Mouse (Mus musculus) hindbrain, embryonic 14.5 days (tissue): ENCODE results near the gene Tmem170b. TPM values are rescaled to one million over a fixed set of nuclear protein-coding genes. Genes with fewer than 3 reads are reported as not detected.

Experiments used
- ATAC-seq: fragments of 200-750 bp; cut with Nextera tagmentation; 2 replicates; pipeline ENCODE4 v1.8.0; 2017; ENCODE audit warnings: moderate number of reproducible peaks, mild to moderate bottlenecking, moderate TSS enrichment, moderate library complexity; ENCODE audit not compliant: low FRiP score
- DNase-seq: peaks from one replicate; pipeline ENCODE4 v3.0.0-alpha.2; 2015; ENCODE audit warnings: low spot score
- H3K27ac ChIP-seq: fragments of 300-500 bp; sonication (generic); 2 replicates; pipeline ENCODE4 v1.5.1; 2014; ENCODE audit warnings: mild to moderate bottlenecking, moderate library complexity
- H3K27me3 ChIP-seq: fragments of 300-500 bp; sonication (generic); 2 replicates; pipeline ENCODE4 v1.6.1; 2014; ENCODE audit warnings: mild to moderate bottlenecking, low read length, mixed read lengths; ENCODE audit not compliant: control insufficient read depth, insufficient read depth
- H3K36me3 ChIP-seq: fragments of 300-500 bp; sonication (generic); replicated peaks from 2 replicates; pipeline ENCODE4 v1.6.1; 2014; ENCODE audit not compliant: control insufficient read depth, insufficient read depth
- H3K4me1 ChIP-seq: fragments of 300-500 bp; sonication (generic); replicated peaks from 2 replicates; pipeline ENCODE4 v1.6.1; 2014; ENCODE audit warnings: antibody characterized with exemption, low read length, mixed read lengths; ENCODE audit not compliant: control insufficient read depth, insufficient read depth
- H3K4me2 ChIP-seq: fragments of 300-500 bp; sonication (generic); replicated peaks from 2 replicates; pipeline ENCODE4 v1.6.1; 2014; ENCODE audit warnings: mild to moderate bottlenecking, moderate library complexity
- H3K4me3 ChIP-seq: fragments of 300-500 bp; sonication (generic); replicated peaks from 2 replicates; pipeline ENCODE4 v1.5.1; 2014; ENCODE audit warnings: mild to moderate bottlenecking, low read length
- H3K9ac ChIP-seq: fragments of 300-500 bp; sonication (generic); 2 replicates; pipeline ENCODE4 v1.6.1; 2014
- H3K9me3 ChIP-seq: fragments of 300-500 bp; sonication (generic); 2 replicates; pipeline ENCODE4 v1.6.1; 2016; ENCODE audit warnings: low read length; ENCODE audit not compliant: control insufficient read depth
- WGBS: fragments of 180-500 bp; shearing (Covaris S2); extraction: QIAGEN DNeasy Blood & Tissue Kit; methylation state at CpG from one replicate; pipeline ENCODE4 v1.1.7; 2014; 5-methylcytosine and 5-hydroxymethylcytosine counted together
- polyA plus RNA-seq: library from polyadenylated mRNA; unstranded; fragments of >200 nt; fragmentation: Nextera tagmentation; extraction: Ambion mirVana; gene quantifications from 2 replicates; pipeline ENCODE4 v1.2.1, GENCODE M21; 2014

Tmem170b gene
- polyA plus RNA-seq, 1 experiment from 2014 or later, result 62.4 TPM

DNA sequence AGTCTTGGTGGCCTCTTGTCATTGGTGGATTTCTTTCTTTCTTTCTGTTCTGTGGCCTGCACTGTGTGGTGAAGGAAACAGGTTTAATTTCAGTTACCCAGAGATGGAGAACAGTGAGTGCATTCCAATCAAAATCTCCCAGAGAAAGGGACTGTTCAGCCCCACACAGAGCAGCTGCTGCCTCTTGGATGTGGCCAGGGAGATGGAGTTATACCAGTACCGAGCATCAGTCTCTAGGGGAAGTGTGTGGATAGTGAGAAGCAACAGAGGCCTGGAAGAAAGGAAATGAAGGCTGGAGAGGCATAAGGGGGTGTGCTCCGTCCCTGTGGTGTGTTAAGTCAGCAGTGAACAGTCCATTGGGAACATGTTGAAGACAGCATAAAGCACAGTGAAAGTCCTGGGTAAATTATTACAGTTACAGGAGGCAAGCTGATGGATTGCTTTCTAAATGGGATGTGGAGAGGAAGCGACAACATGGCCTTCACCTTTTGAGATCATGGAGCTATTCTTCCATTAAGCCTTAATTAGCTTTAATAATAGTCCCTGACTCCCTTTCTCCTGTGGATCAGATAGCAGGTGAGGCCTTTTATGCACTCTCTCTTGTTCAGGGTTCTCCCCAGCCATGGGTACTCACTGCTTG, 21.7 kb downstream of the Tmem170b start:
- peaks cover 12% of the 10 kb centered on the region for H3K4me1 ChIP-seq
- H3K27ac ChIP-seq, result peak overlapping the region; percentile 14; the same call in 1 of the 2 replicates
- H3K36me3 ChIP-seq, result peaks cover 19% of the 10 kb centered on the region
- no peaks in the 10 kb centered on the region for H3K27me3 ChIP-seq
- DNase-seq (no peak), ATAC-seq (no peak)
- 46% methylated on average over 3 of the region's 3 CpGs for WGBS
- H3K9me3 ChIP-seq, result no peaks in the 10 kb centered on the region
- H3K9ac ChIP-seq, result no peak overlapping the region
- no peak overlapping the region for H3K4me3 ChIP-seq
- no peak overlapping the region for H3K4me2 ChIP-seq

GRCm38 (mm10) chr13:41634401-41634818, 28.7 kb downstream of the Tmem170b start:
- Histone ChIP-seq H3K9me3 (no peaks in the 10 kb centered on the region), H3K4me2 (no peak overlapping the region), H3K27me3 (no peaks in the 10 kb centered on the region), H3K4me3 (no peak overlapping the region), H3K9ac (no peak overlapping the region), H3K36me3 (peaks cover 15% of the 10 kb centered on the region), H3K4me1 (no peaks in the 10 kb centered on the region), H3K27ac (no peak overlapping the region)
- 31% methylated on average over 13 of the region's 13 CpGs for WGBS
- DNase-seq (peak; percentile 79), ATAC-seq (peak; percentile 37; the same call in 1 of the 2 replicates)

GRCm38 (mm10) chr13:41638083-41638482, 32.4 kb downstream of the Tmem170b start:
- Histone ChIP-seq H3K9me3 (no peaks in the 10 kb centered on the region), H3K27me3 (no peaks in the 10 kb centered on the region), H3K9ac (no peak overlapping the region), H3K27ac (no peak overlapping the region), H3K4me1 (no peaks in the 10 kb centered on the region), H3K4me2 (no peak overlapping the region), H3K36me3 (peaks cover 10% of the 10 kb centered on the region), H3K4me3 (no peak overlapping the region)
- WGBS, result 89% methylated on average over 4 of the region's 4 CpGs
- ATAC-seq (no peak), DNase-seq (no peak)

DNA sequence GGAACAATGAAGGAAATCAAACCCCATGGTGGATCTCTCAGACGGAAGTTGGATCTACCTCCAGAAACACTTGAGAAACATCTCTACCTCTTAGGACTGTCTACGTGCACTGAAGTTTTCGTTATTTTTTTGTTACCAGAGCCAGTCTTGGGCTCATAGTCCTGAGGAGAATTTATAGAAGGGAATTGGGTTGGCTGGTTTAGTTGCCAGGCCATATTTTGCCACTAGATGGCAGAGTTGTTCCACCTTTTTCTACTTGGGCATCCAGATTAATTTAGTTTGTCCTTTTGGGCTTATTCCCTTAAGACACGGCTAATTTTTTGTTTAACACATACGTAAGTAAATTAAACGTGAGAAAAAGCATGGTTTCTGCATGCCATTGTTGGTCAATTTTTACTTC, 37.1 kb downstream of the Tmem170b start:
- no peak overlapping the region for H3K27ac ChIP-seq
- no peak for ATAC-seq
- H3K4me1 ChIP-seq, result 0 out of 2 replicates have a peak, but pooled peaks cover 6% of the 10 kb centered on the region
- H3K9ac ChIP-seq, result no peak overlapping the region
- H3K36me3 ChIP-seq, result no peaks in the 10 kb centered on the region
- no peak overlapping the region for H3K4me2 ChIP-seq
- no peak overlapping the region for H3K4me3 ChIP-seq
- no peaks in the 10 kb centered on the region for H3K9me3 ChIP-seq
- DNase-seq, result peak; percentile 86
- no peaks in the 10 kb centered on the region for H3K27me3 ChIP-seq
- 21% methylated on average over 6 of the region's 6 CpGs for WGBS

- Histone ChIP-seq H3K27ac (no peak overlapping the region), H3K36me3 (no peaks in the 10 kb centered on the region), H3K27me3 (no peaks in the 10 kb centered on the region), H3K4me1 (0 out of 2 replicates have a peak, but pooled peaks cover 6% of the 10 kb centered on the region), H3K4me2 (no peak overlapping the region), H3K4me3 (no peak overlapping the region), H3K9ac (no peak overlapping the region), H3K9me3 (no peaks in the 10 kb centered on the region)
- DNase-seq (no peak), ATAC-seq (no peak; the same call in 1 of the 2 replicates)
- WGBS, result 59% methylated on average over 7 of the region's 7 CpGs
Measured at GRCm38 (mm10) chr13:41643798-41644197, 38.1 kb downstream of the Tmem170b start.

GRCm38 (mm10) chr13:41644591-41645482, 39.1 kb downstream of the Tmem170b start:
- no peaks in the 10 kb centered on the region for H3K27me3 ChIP-seq
- 51% methylated on average over 10 of the region's 10 CpGs for WGBS
- no peak overlapping the region for H3K9ac ChIP-seq
- H3K9me3 ChIP-seq, result no peaks in the 10 kb centered on the region
- no peak overlapping the region for H3K4me3 ChIP-seq
- no peak for DNase-seq
- 0 out of 2 replicates have a peak, but pooled peaks cover 6% of the 10 kb centered on the region for H3K4me1 ChIP-seq
- H3K27ac ChIP-seq, result no peak overlapping the region
- no peak overlapping the region for H3K4me2 ChIP-seq
- H3K36me3 ChIP-seq, result no peaks in the 10 kb centered on the region
- ATAC-seq, result no peak

GRCm38 (mm10) chr13:41645483-41645859, 39.8 kb downstream of the Tmem170b start:
- 51% methylated on average over 5 of the region's 5 CpGs for WGBS
- Histone ChIP-seq H3K9me3 (no peaks in the 10 kb centered on the region), H3K4me1 (0 out of 2 replicates have a peak, but pooled peaks cover 6% of the 10 kb centered on the region), H3K27ac (no peak overlapping the region), H3K4me2 (no peak overlapping the region), H3K27me3 (no peaks in the 10 kb centered on the region), H3K4me3 (no peak overlapping the region), H3K36me3 (no peaks in the 10 kb centered on the region), H3K9ac (no peak overlapping the region)
- ATAC-seq (no peak), DNase-seq (no peak)

DNA sequence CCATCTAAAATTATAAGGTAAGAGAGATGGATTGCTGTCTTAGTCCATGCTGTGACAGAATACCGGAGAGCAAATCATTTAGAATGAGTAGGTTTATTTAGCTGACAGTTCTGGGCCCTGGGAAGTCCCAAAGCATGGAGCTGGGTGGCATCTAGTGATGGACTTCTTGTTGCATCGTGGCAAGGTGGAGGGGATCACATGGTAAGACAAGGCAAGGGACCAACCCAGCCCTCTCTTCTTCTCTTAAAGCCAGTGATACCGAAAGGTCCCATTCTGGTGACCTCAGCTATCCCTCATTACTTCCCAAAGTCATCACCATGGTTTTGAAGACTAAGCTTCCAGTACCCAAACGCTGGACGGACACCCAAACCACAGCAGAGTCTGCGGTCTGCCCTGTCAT, 42.3 kb downstream of the Tmem170b start:
- ATAC-seq (no peak), DNase-seq (no peak)
- WGBS, result 66% methylated on average over 6 of the region's 6 CpGs
- Histone ChIP-seq H3K4me2 (no peak overlapping the region), H3K9me3 (no peaks in the 10 kb centered on the region), H3K36me3 (no peaks in the 10 kb centered on the region), H3K9ac (no peak overlapping the region), H3K4me1 (0 out of 2 replicates have a peak, but pooled peaks cover 6% of the 10 kb centered on the region), H3K4me3 (no peak overlapping the region), H3K27me3 (no peaks in the 10 kb centered on the region), H3K27ac (no peak overlapping the region)

- Histone ChIP-seq H3K4me1 (no peaks in the 10 kb centered on the region), H3K9me3 (no peaks in the 10 kb centered on the region), H3K36me3 (no peaks in the 10 kb centered on the region), H3K4me3 (no peak overlapping the region), H3K4me2 (no peak overlapping the region), H3K9ac (no peak overlapping the region), H3K27ac (no peak overlapping the region), H3K27me3 (no peaks in the 10 kb centered on the region)
- 81% methylated on average over 7 of the region's 7 CpGs for WGBS
- DNase-seq (no peak), ATAC-seq (no peak)
Measured at GRCm38 (mm10) chr13:41650665-41651064, 45.0 kb downstream of the Tmem170b start.
